Mouse (Mus musculus) left cerebral cortex, postnatal 10 days (tissue): ENCODE results near the gene Cdc42bpb. TPM values are rescaled to one million over a fixed set of nuclear protein-coding genes. Genes with fewer than 3 reads are reported as not detected.

Experiments
- DNase-seq, 2 experiments: peaks; one replicate each; pipeline ENCODE4 v3.0.0; 2021 to 2022; ENCODE audit warnings: low spot score in 2 of 2, mixed read lengths in 1 of 2; ENCODE audit errors: extremely low spot score in 1 of 2
- intact Hi-C: fragments of 180-260 bp; cut with DNase I; formaldehyde crosslinking; loops from one replicate; pipeline ENCODE4 v1.15.1; 2025
- total RNA-seq, 2 experiments: library from RNA; stranded (reverse); gene quantifications; 2 replicates each; pipeline ENCODE4 v1.2.3; 2021

Cdc42bpb gene
- total RNA-seq, 2 experiments from 2014 or later: 167 to 169 TPM

DNA sequence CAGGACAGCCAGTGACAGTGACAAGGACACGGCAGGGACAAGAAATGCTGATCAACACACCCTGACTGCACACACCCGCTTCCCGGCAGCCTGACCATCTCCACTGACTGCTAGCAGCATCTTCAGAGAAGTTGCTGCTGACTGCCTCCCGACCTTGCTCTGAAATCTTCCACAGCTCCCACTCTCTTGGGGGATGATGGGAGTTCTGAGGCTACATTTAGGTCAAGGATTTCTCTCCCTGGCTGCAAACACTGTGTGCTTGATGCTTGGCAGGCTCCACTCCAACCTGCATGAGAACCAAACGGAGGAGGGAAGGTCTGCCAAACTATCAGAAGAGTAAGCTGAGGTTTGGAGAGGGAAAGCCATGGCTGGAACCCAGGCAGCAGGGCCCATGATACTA is 19.5 kb upstream of the Cdc42bpb start:
- intact Hi-C loops: no loop called here
- no peak for DNase-seq

DNA sequence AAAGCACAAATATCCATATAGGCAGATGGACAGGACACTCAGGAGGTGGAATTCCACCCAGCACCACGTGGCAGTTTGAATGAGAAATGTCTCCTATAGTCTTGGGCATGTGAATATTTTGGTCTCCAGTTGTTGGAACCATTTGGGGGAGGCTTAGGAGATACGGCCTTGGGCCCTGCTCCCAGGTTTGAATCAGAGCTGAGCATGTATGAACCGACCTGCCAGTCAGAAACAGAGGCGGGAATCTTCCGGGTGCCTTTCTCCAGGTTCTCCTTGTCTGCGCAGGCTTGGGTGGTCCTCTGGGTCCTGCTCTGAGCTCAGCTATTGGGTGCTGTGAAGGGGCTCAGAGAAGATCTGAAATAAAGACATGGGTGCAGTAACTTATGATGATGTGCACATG is 16.5 kb upstream of the Cdc42bpb start:
- intact Hi-C loops: no loop called here

DNA sequence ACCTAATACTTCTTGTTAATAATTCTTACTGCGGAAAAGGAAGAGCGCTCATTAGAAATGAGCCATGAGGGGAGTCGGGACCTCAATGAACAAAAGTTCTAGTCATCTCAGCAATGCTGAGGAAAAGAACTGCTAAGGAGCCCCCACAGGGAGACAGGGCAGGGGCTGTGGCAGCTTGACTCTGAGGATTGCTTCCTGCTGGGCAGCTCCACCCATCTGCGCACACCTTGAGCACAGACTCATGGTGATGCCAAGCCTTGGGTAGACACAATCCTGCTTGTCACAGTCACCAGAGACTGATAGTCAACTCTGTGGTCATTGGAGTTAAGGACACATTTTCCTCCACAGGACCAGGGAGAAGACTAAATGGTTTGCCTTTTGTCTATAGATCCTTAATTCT is 9.6 kb upstream of the Cdc42bpb start:
- no peak for DNase-seq
- intact Hi-C loops: no loop called here

More for the DNA sequence above, 16.5 kb upstream of the Cdc42bpb start:
- DNase-seq: no peak

DNA sequence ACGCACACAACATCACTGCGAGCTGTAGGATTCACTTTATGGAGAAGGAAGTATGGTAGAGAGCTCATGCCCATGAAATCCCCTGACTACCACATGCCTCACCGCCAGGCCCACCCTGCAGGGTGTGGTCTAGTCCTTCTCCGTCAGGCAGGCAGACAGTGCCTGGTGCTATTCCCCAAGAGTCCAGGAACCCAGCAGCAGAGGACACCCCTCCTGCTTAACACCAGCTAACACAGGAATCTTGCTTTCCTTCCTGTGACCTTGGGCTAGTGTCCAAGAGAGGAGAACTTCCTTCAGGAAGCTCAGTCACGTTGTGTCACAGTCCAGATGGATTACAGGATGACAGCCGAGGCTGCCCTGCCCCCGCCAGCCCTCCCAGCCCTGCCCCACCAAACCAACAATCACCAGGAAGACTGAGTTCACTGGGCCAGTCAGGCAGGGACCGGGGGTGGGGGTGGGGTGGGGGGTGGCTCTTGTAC is 9.2 kb upstream of the Cdc42bpb start:
- intact Hi-C loops: no loop called here
- peak in 1 of 2 experiments; percentile 62 for DNase-seq

DNA sequence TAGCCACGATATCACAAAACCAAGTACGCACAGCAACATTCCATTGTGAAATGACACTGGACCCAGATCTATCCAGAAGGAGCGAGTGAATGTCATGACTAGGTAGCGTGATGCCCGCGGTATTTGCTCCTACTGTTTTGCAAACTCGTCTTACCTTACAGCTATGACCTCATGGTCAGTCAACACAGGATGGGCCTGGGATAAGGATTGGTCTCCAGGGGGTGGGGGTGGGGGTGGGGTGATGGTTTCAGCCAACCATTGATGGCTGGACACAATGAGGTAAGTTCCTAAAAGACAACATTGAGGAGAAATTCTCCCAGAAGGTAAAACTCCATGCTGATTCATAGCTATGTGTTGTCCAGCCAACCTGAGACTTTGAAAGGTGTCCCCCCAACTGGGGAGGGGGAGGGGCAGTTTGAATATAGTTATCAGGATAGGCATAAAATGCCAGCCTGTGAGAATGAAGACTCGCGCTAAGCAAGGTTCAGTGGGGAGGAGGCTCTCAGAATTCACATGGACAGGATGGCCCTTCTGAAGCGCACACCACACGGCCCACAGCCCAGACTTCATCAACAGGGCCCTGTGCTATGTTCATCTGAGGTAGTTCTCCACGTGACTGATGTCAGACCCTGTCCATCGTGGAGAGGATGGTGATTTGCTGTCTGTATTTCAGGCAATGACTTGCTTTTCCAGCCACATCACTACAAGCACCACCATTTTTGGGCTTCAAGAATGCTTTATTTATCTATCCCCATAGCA is 8.5 kb upstream of the Cdc42bpb start:
- no peak for DNase-seq
- intact Hi-C loops: no loop called here

DNA sequence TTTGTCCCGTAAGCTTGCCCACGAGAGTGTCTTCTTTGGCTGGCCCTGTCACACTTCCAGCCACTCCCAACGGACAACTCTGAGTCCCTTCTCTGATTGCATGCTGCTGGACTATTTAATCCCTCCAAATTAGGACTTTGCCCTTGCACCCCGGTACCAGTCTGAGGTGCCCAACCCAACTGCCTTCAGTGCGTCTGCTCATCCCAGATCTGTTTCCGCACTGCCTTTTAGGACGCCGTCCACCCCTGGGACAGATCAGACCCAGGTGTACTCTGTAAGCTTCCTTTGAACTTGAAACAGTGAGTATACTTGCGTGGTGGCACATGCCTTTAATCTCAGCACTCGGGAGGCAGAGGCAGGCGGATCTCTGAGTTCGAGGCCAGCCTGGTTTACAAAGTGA is 1.3 kb upstream of the Cdc42bpb start:
- intact Hi-C loops: loop anchor here (5.0 kb wide), 1 partner anchor 47 kb away; no protein-coding TSS in a partner anchor
- DNase-seq: no peak

DNA sequence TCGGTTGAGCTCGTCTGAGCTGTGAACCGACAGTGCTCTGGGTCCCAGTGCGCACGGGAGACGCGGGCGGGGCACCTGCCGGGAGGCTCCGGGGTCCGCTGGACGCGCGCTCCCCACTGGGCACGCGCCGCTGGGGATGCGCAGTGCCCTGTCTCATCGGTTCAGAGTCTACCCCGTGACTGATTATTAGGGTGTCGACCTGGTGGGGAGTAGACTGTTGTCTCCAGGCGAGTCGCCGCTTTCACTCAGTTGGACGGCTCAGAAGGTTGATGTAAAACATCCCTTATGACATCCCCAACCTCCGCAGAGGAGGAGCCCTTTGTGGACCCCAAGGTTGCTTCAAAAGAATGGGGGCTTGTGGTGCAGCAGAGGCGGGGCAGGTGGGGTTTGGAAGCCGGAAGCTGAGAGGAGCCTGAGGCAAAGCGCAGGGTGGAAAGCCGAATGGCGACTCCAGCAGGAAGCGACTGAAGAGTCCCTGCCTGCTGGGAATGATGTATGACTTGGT is 520 bp upstream of the Cdc42bpb start:
- intact Hi-C loops: loop anchor here (5.0 kb wide), 1 partner anchor 46 kb away; no protein-coding TSS in a partner anchor

DNA sequence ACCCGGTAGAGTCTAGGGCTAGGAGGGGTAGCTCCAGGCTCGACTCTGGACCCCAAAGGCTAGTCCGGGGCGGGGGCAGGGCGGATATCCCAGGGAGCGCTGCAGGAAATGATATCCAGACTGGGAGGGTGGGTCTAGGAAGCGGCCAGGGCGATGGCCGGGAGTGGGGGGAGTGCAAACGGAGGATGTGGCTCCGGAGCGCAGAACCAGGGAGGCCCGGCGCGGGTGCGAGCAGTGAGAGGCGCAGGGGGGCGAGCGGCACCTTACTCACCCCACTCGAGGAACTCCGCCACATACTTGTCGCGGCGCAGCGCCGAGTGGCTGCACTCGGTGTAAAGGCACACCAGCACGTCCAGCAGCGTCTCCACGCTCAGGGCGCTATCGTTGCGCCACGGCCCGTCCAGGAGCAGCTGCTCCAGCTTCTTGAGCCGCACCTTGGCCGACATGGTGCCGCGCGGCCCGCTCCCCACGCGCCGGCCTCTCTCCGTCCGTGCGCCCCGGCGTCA is 639 bp downstream of the Cdc42bpb start:
- DNase-seq: peak; percentile 34 to 87
- intact Hi-C loops: loop anchor here (5.0 kb wide), 1 partner anchor 45 kb away; no protein-coding TSS in a partner anchor

More for the DNA sequence above, 520 bp upstream of the Cdc42bpb start:
- peak; percentile 41 to 73 for DNase-seq

DNA sequence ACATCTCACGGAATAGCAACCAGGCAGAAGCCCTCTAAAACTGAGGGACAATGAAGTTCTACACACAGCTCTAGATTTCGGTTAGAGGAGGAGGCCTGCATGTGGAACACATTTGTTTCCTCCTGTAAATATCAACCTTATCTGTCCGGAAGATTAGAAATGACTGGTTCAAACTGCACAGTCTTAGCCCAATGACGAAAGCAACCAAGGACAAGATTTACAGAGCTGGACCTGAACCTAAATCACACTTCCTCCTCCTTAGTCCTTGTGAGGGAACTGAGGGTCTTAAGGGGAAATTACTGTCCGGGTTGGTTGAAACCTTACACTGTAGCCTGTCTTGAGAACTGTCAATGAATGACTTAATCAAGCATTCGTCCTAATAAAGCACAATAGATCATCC is 1.5 kb downstream of the Cdc42bpb start:
- intact Hi-C loops: loop anchor here (5.0 kb wide), 1 partner anchor 44 kb away; no protein-coding TSS in a partner anchor
- no peak for DNase-seq

DNA sequence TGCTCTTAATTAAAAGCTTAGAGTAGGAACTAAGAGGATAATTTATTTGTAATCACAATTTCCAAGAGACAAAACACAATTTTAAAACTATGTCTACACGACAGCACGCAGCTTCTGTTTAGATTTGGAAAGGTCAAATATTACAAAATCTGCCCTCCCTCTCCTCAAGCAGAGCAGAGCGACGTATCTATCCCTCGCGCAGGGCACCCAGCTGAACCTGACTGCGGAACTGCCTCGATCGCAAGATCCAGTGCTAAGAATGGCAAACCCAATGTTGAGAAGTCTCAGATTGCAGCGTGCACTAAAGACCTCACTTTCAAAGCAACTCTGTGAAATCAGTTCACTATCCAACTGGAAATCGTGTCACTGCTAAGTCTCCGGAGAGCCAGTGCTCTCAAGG is 2.0 kb downstream of the Cdc42bpb start:
- no peak for DNase-seq
- intact Hi-C loops: loop anchor here (5.0 kb wide), 1 partner anchor 43 kb away; no protein-coding TSS in a partner anchor

DNA sequence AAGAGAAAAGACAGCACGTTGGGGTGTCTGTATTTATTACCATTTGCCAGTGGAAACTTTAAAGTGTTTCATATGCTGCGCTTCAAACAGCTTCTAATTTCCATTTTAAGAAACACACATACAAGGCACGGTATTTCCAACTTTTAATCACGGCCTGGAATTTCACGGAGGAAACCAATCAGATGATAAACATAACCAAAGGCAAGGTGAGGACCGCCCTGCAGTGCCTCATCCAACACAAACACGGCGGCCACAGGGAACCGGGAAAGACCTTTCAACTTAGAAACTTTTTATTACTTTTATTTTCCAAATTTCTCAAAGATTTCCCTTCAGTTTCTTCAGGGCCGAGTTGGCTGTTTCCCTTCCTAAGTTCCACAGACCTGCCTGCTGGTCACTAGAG is 2.8 kb downstream of the Cdc42bpb start:
- no peak for DNase-seq
- intact Hi-C loops: loop anchor here (5.0 kb wide), 1 partner anchor 42 kb away; no protein-coding TSS in a partner anchor

DNA sequence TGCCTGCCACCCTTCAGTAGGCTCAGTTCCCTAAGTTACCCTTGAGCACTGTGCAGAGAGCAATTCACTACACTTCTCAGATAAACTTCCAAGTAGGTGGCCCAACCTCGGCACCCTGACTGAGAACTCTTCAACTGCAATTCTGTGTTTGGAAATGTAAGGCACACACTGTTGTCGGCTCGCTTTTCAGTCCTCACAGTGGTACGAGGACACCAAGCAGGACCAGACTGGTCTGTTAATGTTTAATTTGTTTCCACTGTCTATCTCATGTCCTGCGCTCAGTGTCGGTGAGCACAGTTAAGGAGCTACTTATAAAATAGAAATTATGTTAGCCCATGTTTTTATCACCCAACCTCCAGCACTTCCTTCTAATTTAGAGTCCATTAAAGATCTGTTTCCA is 4.1 kb downstream of the Cdc42bpb start:
- DNase-seq: no peak
- intact Hi-C loops: no loop called here

DNA sequence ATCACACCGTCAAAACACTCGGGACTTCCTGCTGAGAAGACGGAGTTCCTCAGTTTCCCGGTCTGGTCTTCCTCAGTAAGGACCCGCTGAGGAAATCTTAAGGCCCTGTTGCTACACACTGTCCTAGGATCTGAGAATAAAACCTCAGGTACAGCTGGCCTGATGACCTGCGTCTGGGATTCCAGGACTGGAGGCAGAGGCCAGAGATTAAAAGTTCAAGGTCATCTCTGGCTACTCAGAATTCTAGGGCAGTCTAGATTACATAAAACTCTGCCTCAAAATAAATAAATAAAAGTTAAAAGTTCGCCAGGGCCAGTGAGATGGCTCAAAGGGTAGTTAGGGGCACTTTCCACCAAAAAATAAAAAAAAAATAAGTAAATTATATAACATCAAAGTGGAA is 5.6 kb downstream of the Cdc42bpb start:
- no peak for DNase-seq
- intact Hi-C loops: no loop called here

DNA sequence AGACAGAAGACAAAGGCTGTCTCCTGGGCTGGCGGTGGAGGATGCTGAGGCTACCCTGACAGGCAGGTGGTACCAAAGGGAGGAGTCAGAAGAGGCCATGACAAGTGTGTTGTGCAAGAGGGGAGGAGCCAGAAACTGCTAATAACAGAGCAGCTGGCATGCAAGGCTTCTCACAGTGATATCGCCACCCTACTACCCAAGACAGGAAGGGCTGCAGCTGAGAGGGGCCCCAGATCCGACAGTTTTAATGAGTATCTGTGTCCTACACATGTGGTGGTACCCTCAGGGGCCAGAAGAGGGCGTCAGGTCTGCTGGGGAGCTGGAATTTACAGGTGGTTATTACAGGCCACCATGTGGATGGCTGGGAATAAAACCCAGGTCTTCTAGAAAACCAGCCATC is 7.3 kb downstream of the Cdc42bpb start:
- no peak for DNase-seq
- intact Hi-C loops: no loop called here

DNA sequence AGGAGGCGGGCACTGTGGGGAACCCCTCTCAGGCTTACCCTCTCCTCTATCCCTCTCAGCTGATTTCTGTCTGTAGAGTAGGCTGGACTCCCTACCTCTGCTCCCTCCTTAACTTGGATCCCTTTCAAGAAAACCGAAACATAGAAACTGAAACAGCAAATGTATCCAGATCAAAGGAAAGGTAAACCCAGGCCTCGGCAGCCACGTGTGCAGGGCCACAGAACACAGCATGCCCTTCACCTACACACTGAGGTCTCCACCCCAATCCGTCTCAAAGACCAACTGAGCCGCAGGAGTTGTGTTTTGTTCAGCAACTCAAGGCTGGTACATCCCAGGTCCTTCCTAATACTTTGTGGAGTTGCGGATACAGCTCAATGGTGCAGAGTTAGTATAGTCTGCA is 10.5 kb downstream of the Cdc42bpb start:
- intact Hi-C loops: no loop called here
- DNase-seq: no peak

DNA sequence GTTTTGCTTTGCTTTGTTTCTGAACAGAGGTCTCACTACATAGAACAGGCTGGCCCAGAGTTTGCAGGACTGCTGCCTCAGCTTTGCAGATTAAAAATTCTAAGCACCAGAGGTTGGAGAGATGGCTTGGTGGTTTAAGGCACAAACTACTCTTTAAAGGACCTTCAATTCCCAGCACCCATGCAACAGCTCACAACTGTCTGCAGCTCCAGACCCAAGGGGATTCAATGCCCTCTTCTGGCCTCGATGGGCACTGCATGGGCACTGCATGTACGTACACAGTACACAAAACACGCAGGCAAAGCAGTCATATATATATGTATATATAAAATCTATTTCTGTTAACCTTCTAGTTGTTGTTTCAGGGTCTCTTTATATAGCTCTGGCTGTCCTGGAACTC is 13.3 kb downstream of the Cdc42bpb start:
- intact Hi-C loops: no loop called here
- DNase-seq: no peak

DNA sequence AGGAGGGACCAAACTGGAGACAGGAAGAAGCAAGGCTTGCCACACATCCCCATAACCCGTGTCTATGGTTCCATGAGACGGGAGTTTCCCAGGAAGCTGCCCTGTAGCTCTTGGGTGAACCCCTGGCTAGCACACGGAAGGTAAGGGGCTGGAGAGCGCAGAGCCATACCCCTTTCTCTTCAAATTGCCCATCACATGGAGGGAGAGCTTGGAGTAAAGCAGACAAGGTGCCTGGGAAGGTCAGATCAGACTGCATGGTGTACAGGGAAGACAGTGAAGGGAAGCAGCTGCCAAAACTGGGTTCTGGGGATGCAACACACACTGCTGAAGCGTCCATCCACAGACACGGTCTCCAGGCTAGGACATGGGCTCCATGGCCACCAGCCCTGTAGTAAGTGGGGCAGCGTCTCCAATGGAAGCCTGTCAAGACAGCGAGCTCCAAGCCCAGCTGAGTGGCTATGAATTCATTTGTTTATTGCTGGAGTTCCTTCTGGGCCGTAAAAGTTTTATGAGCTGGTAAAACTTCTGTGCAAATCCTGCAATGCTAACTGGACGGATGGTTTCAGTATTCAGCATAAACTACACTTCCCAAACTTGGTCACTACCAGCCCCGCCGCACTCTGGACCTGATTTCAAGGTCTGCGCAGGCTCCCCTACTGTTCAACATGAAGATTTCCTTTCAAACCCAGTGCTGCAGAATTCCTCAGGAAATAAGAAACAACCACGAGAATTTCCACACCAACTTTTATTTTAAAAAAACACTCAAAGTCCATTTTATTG is 16.0 kb downstream of the Cdc42bpb start:
- intact Hi-C loops: no loop called here
- no peak for DNase-seq

DNA sequence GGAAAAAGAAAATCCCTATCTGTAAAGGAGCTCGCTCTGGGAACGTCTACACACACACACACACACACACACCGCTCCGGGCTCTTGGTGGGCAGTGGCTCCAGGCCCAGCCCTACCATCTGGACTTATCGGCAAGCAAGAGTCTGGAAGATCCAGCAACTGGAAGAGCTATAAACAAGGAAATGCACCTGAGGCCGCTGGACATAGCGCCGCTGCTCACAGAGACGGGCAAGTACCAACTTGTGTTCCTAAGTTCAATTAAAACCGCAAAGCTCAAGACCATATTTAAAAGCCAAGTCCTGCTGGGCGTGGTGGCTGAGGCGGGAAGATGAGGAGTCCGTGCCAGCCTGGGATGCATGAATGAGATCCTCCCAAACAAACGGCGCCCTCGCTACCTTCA is 16.8 kb downstream of the Cdc42bpb start:
- intact Hi-C loops: no loop called here
- DNase-seq: no peak

DNA sequence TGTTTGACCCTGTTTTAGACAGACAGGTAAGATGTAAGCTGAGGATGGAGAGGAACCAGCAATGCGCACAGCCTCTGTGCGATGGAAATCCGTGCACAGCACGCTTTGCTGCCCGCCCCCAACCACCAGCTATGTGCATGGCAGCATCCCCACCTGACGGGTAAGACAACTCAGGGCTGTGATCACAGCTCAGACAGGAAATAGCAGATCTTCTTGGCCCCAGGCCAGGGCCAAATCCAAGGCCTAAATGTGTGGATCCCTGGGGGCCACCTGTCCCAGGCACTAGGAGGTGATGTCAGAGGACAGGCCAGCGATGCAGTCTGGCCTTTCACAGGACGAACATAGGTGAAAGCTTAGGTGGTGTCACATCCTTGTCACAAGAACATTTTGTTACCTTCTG is 21.3 kb downstream of the Cdc42bpb start:
- no peak for DNase-seq
- intact Hi-C loops: no loop called here
